Mouse (Mus musculus): Measurements from ENCODE around the gene Mcm2. TPM values are rescaled to one million over a fixed set of nuclear protein-coding genes. Genes with fewer than 3 reads are reported as not detected.

The Mcm2 gene
- polyA plus RNA-seq, 1 experiment from 2014 or later, result 39.0 TPM

DNA sequence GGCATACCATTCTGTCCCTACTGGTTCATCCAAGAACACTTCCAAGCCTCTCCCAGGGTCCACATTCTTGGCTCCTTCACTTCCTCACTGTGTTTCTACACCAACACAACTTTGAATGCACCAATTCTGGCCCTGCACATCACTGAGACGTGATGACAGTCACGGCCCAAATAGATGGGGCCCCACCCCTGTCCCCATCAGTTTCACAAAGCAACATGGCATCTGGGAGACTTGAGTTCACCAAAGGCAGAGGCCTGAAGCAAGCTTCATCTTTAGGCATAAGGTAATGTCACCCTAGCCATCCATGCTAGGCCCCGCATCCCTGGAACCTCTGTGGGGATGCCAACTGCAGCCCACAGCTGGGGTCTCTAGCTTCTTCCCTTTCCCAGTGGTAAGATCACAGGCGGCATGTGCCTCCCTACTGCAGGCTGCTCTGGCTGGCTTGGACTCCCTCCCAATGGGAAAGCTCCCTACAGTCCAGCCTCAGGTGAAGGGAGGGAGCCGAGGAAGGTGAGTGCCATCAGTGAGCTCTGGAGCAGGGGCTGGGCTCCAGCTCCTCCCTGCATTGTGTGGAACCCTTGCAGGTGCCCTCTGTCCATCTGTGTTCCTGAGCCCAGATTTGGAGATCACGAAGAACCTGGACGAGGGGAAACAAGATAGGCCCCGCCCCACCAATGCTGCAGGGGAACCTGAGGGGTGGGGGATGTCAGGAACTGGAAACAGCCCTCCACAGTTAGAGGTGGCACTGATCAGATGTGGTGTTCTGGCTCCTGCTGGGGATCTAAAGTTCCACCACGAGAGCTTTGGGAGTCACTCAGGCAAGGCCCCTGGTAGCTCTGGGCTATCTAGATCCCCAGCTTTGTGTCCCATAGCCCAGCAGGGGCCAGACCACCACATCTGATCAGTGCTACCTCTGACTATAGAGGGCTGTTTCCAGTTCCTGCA, 54.5 kb downstream of the Mcm2 start:
- DNase-seq, result no peak
- Histone ChIP-seq H3K36me3 (ENCODE audit: control insufficient read depth, insufficient read depth, low read length) (peaks cover 64% of the 10 kb centered on the region), H3K27me3 (ENCODE audit: control insufficient read depth, insufficient read depth, low read length) (no peaks in the 10 kb centered on the region), H3K27ac (replicated peaks; ENCODE audit: low read depth, low read length) (no peak overlapping the region), H3K9ac (replicated peaks; ENCODE audit: low read length) (no peak overlapping the region), H3K4me2 (ENCODE audit: low read length) (no peak overlapping the region), H3K4me3 (replicated peaks; ENCODE audit: low read depth, low read length) (no peak overlapping the region), H3K9me3 (ENCODE audit: control insufficient read depth, low read length) (no peaks in the 10 kb centered on the region), H3K4me1 (ENCODE audit: control insufficient read depth, insufficient read depth, low read length) (peaks cover 10% of the 10 kb centered on the region)
- WGBS, result 74% methylated on average over 9 of the region's 9 CpGs
- no peak for ATAC-seq (ENCODE audit: low FRiP score, low TSS enrichment)

GRCm38 (mm10) chr6:88843241-88843640, 55.3 kb downstream of the Mcm2 start:
- peak overlapping the region; percentile 88 for H3K4me2 ChIP-seq (ENCODE audit: low read length)
- peak overlapping the region; percentile 84; the same call in 1 of the 2 replicates for H3K27ac ChIP-seq (replicated peaks; ENCODE audit: low read depth, low read length)
- ATAC-seq (ENCODE audit: low FRiP score, low TSS enrichment) (no peak), DNase-seq (peak; percentile 16)
- H3K27me3 ChIP-seq (ENCODE audit: control insufficient read depth, insufficient read depth, low read length), result no peaks in the 10 kb centered on the region
- H3K9ac ChIP-seq (replicated peaks; ENCODE audit: low read length), result no peak overlapping the region
- peaks cover 10% of the 10 kb centered on the region for H3K4me1 ChIP-seq (ENCODE audit: control insufficient read depth, insufficient read depth, low read length)
- H3K36me3 ChIP-seq (ENCODE audit: control insufficient read depth, insufficient read depth, low read length), result peaks cover 64% of the 10 kb centered on the region
- no peaks in the 10 kb centered on the region for H3K9me3 ChIP-seq (ENCODE audit: control insufficient read depth, low read length)
- H3K4me3 ChIP-seq (replicated peaks; ENCODE audit: low read depth, low read length), result no peak overlapping the region
- WGBS, result 68% methylated on average over 7 of the region's 7 CpGs

DNA sequence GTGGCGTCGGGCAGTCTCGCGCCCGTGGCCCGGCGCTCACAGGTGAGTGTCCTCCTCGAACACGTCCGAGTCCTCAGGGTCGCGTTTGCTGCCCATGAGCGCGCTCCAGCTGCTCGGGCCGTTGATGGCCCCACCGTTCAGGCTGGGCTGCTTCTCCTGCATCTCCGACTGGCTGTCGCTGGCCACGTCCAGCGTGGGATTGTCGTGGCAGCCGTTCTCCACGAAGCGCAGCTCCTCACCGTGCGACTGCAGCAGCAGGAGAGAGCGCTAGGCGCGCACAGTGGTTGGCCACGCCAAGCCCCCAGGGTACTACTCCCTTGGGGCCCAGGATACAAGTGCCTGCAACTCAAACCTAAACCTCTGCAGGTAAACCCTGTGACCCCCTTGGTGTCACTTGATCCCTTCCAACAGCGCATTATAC, 55.8 kb downstream of the Mcm2 start:
- H3K4me2 ChIP-seq (ENCODE audit: low read length), result peak overlapping the region; percentile 88
- peak overlapping the region; percentile 74 for H3K4me3 ChIP-seq (replicated peaks; ENCODE audit: low read depth, low read length)
- no peaks in the 10 kb centered on the region for H3K9me3 ChIP-seq (ENCODE audit: control insufficient read depth, low read length)
- H3K4me1 ChIP-seq (ENCODE audit: control insufficient read depth, insufficient read depth, low read length), result peaks cover 10% of the 10 kb centered on the region
- WGBS, result under 1% methylated on average over 32 of the region's 32 CpGs
- peak overlapping the region; percentile 84 for H3K27ac ChIP-seq (replicated peaks; ENCODE audit: low read depth, low read length)
- no peak for ATAC-seq (ENCODE audit: low FRiP score, low TSS enrichment)
- peaks cover 64% of the 10 kb centered on the region for H3K36me3 ChIP-seq (ENCODE audit: control insufficient read depth, insufficient read depth, low read length)
- H3K9ac ChIP-seq (replicated peaks; ENCODE audit: low read length), result peak overlapping the region; percentile 52
- no peaks in the 10 kb centered on the region for H3K27me3 ChIP-seq (ENCODE audit: control insufficient read depth, insufficient read depth, low read length)
- DNase-seq, result no peak

- Histone ChIP-seq H3K4me3 (replicated peaks; ENCODE audit: low read depth, low read length) (peak within 1 kb of the TSS; percentile 74), H3K27me3 (ENCODE audit: control insufficient read depth, insufficient read depth, low read length) (no peaks in the 10 kb centered on the region), H3K4me1 (ENCODE audit: control insufficient read depth, insufficient read depth, low read length) (peaks cover 10% of the 10 kb centered on the region), H3K9me3 (ENCODE audit: control insufficient read depth, low read length) (no peaks in the 10 kb centered on the region), H3K27ac (replicated peaks; ENCODE audit: low read depth, low read length) (peak within 1 kb of the TSS; percentile 84), H3K36me3 (ENCODE audit: control insufficient read depth, insufficient read depth, low read length) (peaks cover 64% of the 10 kb centered on the region), H3K4me2 (ENCODE audit: low read length) (peak within 1 kb of the TSS; percentile 88), H3K9ac (replicated peaks; ENCODE audit: low read length) (peak within 1 kb of the TSS; percentile 74)
- peak; percentile 93 for ATAC-seq (ENCODE audit: low FRiP score, low TSS enrichment)
- DNase-seq, result peak; percentile 99
- WGBS, result under 1% methylated on average over 72 of the region's 72 CpGs
Observed at GRCm38 (mm10) chr6:88841781-88842689, 56.5 kb downstream of the Mcm2 start, which contains the start of gene Abtb1. Gene Abtb1 (minus strand): TSS chr6:88841984.

DNA sequence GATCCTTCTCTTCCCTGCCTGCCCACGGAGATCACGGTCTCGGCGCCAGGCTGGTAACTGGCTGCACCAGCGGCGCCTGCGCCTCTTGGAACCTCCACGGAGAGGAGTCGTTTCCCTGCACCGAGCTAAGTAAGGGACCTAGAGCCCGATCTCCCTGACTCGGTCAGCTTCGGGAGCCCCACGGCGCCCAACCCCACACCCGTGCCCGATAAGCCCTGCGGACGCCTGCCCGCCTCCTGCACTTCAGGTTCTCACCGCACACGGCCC, 57.1 kb downstream of the Mcm2 start:
- WGBS, result under 1% methylated on average over 22 of the region's 22 CpGs
- ATAC-seq (ENCODE audit: low FRiP score, low TSS enrichment) (peak; percentile 19), DNase-seq (no peak)
- peaks cover 10% of the 10 kb centered on the region for H3K4me1 ChIP-seq (ENCODE audit: control insufficient read depth, insufficient read depth, low read length)
- H3K9me3 ChIP-seq (ENCODE audit: control insufficient read depth, low read length), result no peaks in the 10 kb centered on the region
- no peaks in the 10 kb centered on the region for H3K27me3 ChIP-seq (ENCODE audit: control insufficient read depth, insufficient read depth, low read length)
- peak overlapping the region; percentile 74 for H3K9ac ChIP-seq (replicated peaks; ENCODE audit: low read length)
- H3K4me3 ChIP-seq (replicated peaks; ENCODE audit: low read depth, low read length), result peak overlapping the region; percentile 74
- H3K36me3 ChIP-seq (ENCODE audit: control insufficient read depth, insufficient read depth, low read length), result peaks cover 64% of the 10 kb centered on the region
- peak overlapping the region; percentile 84 for H3K27ac ChIP-seq (replicated peaks; ENCODE audit: low read depth, low read length)
- peak overlapping the region; percentile 88 for H3K4me2 ChIP-seq (ENCODE audit: low read length)

DNA sequence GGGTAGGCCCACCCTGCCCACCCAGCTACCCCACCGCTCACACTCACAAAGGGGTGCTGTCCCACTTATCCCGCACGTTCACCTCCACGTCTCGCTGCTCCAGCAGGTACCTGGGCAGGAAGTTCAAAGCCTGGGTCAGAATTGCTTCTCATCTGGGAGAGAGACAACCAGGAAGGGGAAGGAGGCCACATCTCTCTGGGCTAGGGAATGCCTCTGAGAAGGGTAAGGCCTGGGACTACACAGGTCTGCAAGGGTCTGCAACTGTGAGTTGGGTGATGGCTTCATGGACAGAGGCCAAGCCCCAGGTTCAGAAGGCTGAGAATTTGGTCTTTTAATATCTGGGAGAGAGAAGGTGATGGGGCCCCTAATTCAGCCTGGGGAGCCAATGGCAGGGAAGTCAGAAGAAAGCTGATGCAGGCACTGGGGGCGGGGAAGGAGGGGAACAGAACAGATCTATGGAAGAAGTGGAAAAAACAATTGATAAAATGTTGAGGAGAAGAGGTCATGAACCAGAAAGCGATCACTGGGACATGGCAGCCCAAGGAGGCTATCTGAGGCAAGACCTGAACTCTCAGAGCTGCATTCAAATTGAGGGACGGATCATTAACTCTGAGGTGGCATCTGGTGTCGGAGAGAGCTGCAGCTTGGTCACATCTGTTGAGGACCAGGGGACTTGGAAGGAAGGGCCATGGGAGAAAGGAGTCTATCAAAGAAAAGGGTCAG, 57.6 kb downstream of the Mcm2 start:
- H3K4me2 ChIP-seq (ENCODE audit: low read length), result peak overlapping the region; percentile 88
- peak overlapping the region; percentile 74 for H3K9ac ChIP-seq (replicated peaks; ENCODE audit: low read length)
- peaks cover 10% of the 10 kb centered on the region for H3K4me1 ChIP-seq (ENCODE audit: control insufficient read depth, insufficient read depth, low read length)
- H3K4me3 ChIP-seq (replicated peaks; ENCODE audit: low read depth, low read length), result peak overlapping the region; percentile 74
- no peaks in the 10 kb centered on the region for H3K27me3 ChIP-seq (ENCODE audit: control insufficient read depth, insufficient read depth, low read length)
- DNase-seq (no peak), ATAC-seq (ENCODE audit: low FRiP score, low TSS enrichment) (no peak)
- H3K27ac ChIP-seq (replicated peaks; ENCODE audit: low read depth, low read length), result peak overlapping the region; percentile 84
- WGBS, result 54% methylated on average over 9 of the region's 9 CpGs
- no peaks in the 10 kb centered on the region for H3K9me3 ChIP-seq (ENCODE audit: control insufficient read depth, low read length)
- peaks cover 64% of the 10 kb centered on the region for H3K36me3 ChIP-seq (ENCODE audit: control insufficient read depth, insufficient read depth, low read length)

GRCm38 (mm10) chr6:88840211-88840610, 58.4 kb downstream of the Mcm2 start:
- Histone ChIP-seq H3K4me3 (replicated peaks; ENCODE audit: low read depth, low read length) (no peak overlapping the region), H3K36me3 (ENCODE audit: control insufficient read depth, insufficient read depth, low read length) (peaks cover 63% of the 10 kb centered on the region), H3K9ac (replicated peaks; ENCODE audit: low read length) (peak overlapping the region; percentile 74; the same call in 1 of the 2 replicates), H3K27ac (replicated peaks; ENCODE audit: low read depth, low read length) (no peak overlapping the region), H3K9me3 (ENCODE audit: control insufficient read depth, low read length) (no peaks in the 10 kb centered on the region), H3K4me1 (ENCODE audit: control insufficient read depth, insufficient read depth, low read length) (peaks cover 10% of the 10 kb centered on the region), H3K27me3 (ENCODE audit: control insufficient read depth, insufficient read depth, low read length) (no peaks in the 10 kb centered on the region), H3K4me2 (ENCODE audit: low read length) (peak overlapping the region; percentile 88)
- DNase-seq (no peak), ATAC-seq (ENCODE audit: low FRiP score, low TSS enrichment) (no peak)
- WGBS, result 66% methylated on average over 3 of the region's 3 CpGs
